Mouse (Mus musculus) kidney, adult 8-10 months (tissue): ENCODE measurements around the gene S1pr2.
A peak's percentile ranks its signal among the peaks of the same experiment; 100 is the strongest.
"Not testable (repeated sequence)": the region's sequence is repeated elsewhere in the genome, so short reads cannot be mapped to it uniquely, and the experiment has no call there.

Experiments used
- DNase-seq, 2 experiments: peaks; one replicate each; pipeline ENCODE4 v3.0.0; 2022

Gene S1pr2

GRCm38 (mm10) chr9:20998337-20998736, 21.8 kb upstream of the S1pr2 start:
- DNase-seq, result not testable (repeated sequence)

GRCm38 (mm10) chr9:20997065-20997464, 20.5 kb upstream of the S1pr2 start:
- no peak for DNase-seq

GRCm38 (mm10) chr9:20995069-20995468, 18.5 kb upstream of the S1pr2 start:
- peak; percentile 66 to 81 for DNase-seq

- DNase-seq, result no peak
Measured at GRCm38 (mm10) chr9:20993165-20993898, 16.8 kb upstream of the S1pr2 start.

GRCm38 (mm10) chr9:20991587-20991986, 15.0 kb upstream of the S1pr2 start:
- DNase-seq, result no peak

- peak; percentile 65 for DNase-seq
Measured at GRCm38 (mm10) chr9:20990861-20991260, 14.3 kb upstream of the S1pr2 start.

DNA sequence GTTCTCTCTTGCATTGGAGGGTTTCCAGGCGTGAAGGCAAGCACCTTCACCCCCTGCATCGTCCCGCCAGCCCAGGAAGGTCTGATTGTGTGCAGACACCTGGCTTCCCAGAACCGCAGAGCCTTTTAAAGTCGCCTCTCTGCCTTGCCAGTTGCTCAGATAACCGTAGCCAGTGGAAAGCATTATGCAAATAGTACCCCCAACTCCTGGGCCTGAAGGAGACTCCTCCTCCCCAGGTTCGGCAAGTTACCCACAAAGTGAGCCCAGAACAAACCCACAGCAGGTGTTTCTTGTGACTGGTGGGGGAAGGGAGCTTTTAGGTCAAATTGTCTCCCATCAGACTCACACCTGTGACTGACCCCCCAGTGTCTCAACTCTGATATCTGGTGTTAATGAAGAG, 11.4 kb upstream of the S1pr2 start:
- DNase-seq, result no peak

DNA sequence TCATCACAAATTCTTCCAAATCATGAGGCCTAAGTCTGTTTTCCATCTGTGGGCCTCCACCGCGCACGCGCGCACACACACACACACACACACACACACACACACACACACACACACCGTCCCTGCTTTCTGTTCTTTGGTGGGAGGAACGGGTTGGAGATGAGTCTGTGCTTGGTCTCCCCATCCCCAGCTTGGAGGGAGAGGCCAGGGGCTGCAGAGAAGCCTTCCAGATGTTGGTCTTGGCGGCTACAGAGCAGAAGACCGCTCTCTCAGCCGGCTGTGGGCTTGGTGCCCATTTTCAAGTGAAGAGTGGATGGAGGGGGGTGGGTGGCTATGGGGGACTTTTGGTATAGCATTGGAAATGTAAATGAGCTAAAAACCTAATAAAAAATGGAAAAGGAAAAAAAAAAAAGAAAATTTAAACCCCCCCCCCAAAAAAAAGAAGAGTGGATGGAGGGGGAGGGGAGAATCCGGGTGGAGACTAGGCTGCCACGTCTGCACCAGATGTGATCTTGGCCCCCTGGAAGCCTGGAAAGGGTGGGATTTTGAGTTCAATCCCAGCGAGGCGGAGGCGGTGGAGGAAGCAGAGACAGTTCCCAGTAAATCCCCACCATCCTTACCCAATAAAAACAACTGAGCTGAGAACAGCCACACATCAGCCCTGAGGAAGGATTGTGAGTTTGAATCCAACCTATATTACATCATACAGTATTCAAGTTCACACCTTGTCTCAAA, 10.5 kb upstream of the S1pr2 start:
- no peak for DNase-seq

- no peak for DNase-seq
Measured at GRCm38 (mm10) chr9:20983169-20983568, 6.6 kb upstream of the S1pr2 start.

DNA sequence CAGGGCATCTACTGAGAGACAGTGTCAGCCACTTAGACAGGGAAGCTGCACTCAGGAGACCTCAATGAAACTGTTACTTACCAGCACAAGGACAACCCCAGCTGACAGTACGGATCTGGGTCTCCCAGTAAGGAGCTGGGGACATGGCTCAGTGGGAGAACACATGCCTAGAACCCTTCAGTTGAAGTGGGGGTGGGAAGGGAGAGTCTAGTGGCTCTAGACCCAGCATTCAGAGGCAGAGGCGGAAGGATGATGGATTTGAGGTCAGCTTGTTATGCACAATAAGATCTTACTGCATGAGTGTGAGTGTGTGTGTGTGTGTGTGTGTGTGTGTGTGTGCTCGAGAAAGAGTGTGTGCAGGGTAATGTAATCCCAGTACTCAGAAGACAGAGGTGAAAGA, 5.6 kb upstream of the S1pr2 start:
- no peak for DNase-seq

GRCm38 (mm10) chr9:20979769-20980168, 3.2 kb upstream of the S1pr2 start:
- no peak for DNase-seq

GRCm38 (mm10) chr9:20979181-20979580, 2.6 kb upstream of the S1pr2 start:
- no peak for DNase-seq

- DNase-seq, result no peak
Measured at GRCm38 (mm10) chr9:20978409-20979095, 2.0 kb upstream of the S1pr2 start.

DNA sequence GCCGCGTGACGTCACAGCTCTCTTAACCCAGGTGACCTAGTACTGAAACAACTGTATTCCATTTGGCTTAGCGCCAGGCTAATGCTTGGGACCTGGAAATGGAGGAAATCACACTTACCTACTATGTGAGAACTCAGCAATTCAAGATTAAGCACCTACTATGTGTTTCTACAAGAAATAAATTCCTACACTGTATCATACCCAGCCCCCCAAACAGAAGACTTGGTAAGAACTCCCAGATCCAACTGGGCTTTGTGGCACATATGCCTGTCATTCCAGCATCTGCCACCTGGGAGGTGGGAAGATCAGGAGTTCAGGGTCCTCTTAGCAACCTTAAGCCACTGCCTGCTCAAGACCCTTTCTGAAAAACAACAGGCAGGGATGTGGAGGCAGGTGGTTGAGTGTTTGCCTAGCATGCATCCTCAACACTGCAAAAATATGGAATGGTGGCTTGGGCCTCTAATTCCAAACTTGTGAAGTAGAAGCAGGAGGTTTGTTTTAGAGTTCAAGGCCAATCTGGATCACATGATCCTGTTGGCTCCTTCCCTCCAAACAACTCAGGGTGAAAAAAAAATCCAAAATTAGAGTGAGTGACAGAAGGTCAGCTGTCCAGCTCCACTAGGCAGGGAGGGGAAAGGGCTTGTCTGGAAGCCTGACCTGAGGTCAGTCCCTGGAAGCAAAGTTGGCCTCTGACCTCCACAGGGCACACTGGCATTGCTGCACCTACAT, 544 bp upstream of the S1pr2 start:
- no peak for DNase-seq

GRCm38 (mm10) chr9:20975431-20976215, 958 bp downstream of the S1pr2 start:
- DNase-seq, result no peak

- DNase-seq, result no peak
Measured at GRCm38 (mm10) chr9:20973682-20974075, 2.9 kb downstream of the S1pr2 start.

DNA sequence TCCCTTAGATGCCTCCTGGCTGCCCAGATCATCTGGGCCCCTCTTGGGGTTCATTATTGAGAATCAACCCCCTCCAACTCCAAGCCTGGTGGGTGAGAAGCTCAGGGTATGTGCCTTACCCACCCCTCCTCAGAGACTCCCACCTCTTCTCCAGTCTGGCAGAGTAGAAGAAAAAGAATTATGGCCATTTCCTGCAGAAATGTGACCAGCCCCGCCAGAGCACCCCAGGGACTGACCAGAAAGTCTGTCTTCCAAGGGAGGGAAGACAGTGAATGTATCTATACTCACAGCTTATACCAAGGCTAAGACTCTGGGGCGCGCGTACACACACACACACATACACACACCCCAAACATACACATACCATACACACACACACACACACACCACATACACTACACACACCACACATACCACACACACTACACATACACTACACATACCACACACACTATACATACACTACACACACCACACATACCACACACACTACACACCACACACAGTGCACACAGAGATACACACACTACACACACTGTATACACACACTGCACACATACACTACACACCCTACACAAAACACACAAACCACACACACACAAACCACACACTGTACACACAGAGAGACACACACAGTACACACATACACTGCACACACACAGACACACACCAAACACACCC, 3.4 kb downstream of the S1pr2 start:
- no peak for DNase-seq

DNA sequence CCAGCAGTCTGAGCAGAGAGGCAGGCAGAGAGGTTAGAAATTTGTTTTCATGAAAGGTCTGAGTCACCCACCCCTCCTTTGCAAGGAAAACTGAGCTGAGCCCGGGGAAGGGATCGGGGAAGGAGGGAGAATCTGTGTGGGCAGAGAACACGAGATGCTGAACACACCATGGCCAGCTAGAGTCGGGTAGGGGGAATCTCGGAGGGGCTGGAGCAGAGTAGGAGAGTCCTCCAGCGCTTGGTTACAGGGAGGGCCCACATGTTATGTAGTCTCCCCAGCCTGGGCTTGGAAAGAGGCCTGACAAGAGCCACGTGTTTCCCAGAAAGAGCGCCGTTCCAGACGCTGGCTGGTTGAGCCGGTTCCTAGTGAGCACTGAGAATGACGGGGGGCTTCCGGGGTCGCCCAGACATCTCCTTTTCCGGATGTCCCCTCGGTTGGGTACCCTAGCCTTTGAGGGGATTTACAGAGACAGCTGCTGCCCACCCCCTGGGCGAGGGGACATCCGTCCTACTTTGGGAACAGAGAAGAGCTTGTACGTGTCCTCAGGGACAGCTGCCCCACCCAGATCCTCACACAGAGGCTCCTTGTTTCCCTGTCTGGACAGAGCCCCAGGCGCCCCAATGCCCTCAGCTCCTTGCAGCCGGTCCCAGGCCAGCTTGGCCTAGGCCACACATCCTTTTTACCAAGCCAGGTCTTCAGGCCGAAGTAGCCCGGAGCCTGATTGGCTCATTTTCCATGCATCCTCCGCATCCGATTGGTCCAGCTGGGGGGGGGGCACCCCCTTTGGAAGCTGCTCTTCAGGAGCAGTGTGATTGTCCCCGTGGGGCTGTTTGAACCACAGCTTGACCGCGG, 4.2 kb downstream of the S1pr2 start:
- DNase-seq, result peak in 1 of 2 experiments; percentile 29

GRCm38 (mm10) chr9:20971751-20972140, 4.8 kb downstream of the S1pr2 start:
- no peak for DNase-seq

DNA sequence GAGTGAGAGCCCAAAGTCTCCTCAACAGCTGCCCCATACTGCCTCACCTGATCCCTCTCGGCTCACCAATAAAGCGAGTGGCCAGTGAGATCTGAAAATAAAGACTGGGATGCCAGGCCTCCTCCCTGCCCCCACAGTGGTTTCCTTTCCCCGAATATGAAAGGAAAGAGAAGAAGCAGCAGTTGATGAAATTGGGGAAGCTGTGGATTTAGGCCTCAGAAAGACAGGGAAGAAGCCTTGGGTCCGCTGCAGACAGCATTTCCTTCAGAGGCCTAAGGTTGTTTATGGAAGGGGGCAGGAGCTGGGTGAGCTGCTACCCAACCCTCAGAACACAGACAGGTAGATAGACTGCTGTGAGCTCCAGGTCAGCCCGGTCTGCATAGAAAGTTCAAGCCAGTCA, 9.8 kb downstream of the S1pr2 start:
- no peak for DNase-seq

- no peak for DNase-seq
Measured at GRCm38 (mm10) chr9:20966008-20966407, 10.6 kb downstream of the S1pr2 start.
